Mouse (Mus musculus) retina, embryonic 14.5 days (tissue): ENCODE measurements around the gene Hsdl2.
A peak's percentile ranks its signal among the peaks of the same experiment; 100 is the strongest.

ENCODE experiments used
- DNase-seq: peaks from one replicate; pipeline ENCODE4 v3.0.0-alpha.2; 2015; ENCODE audit warnings: low spot score

The Hsdl2 gene

DNA sequence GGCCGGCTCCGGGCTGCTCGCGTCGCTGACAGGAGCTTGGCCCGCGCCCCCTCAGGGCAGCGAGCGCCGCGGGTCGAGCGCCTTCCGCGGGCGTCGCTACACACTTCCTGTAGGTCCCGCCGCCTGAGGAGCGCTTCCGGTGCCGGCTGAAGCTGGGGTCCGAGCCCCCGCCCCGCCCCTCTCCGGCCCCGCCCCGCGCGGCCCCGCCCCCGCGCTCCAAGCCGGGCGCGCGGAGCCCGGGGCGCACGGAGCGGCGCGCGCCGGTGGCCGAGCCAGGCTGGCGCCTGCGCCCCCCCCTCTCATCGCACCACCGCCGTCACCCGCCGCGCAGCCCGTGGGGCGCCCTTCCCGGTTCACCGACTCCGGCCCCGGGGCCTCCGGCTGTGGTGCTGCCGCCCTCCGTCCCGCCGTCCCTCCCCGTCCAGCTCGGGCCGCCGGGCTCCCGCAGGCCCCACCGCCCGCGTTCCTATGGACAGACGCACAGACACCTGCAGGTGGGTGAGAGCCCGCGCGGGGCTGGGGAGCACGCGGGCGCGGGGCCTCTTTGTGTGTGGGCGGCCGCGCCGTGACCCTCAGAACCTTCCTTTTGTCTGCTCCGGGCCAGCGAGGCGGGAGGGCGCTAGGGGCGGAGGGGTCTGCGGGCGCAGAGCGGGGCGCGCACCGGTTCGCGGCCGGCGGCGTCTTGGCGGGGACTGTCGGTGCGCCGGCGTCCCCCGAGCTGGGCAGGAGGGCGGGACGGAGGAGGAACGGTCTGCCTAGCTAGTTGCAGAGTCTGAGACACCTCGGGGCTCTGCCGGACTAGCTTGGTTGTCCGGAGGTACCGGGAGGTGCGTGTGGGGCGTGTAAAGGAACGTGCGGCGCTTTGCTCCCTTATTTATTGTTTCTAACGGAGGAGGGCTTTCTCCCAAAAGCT, 44.9 kb downstream of the Hsdl2 start, which contains the start of gene E130308A19Rik:
Gene E130308A19Rik, plus strand, starts transcription at position 214 of the 913 bp plus-strand sequence.
- DNase-seq, result peak; percentile 87

DNA sequence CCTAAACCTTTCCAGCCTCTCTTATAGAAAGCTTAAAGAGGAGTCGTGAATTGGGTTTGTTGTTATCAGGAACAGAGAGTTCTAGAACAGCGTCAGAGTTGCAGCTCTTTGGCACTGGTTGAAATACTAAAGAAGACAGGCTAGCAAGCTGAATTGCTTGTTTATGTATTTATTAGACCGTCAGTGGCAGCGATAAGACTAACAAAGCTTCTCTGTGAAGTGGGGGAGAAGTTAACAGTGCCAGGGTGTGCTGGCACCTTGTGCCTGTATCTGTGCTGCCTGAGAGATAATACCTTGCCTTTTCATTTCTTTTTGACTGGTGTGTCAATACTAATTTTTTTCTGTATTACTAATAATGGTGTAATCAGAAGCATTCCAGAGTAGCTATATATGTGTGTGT, 46.9 kb downstream of the Hsdl2 start:
- DNase-seq, result no peak

DNA sequence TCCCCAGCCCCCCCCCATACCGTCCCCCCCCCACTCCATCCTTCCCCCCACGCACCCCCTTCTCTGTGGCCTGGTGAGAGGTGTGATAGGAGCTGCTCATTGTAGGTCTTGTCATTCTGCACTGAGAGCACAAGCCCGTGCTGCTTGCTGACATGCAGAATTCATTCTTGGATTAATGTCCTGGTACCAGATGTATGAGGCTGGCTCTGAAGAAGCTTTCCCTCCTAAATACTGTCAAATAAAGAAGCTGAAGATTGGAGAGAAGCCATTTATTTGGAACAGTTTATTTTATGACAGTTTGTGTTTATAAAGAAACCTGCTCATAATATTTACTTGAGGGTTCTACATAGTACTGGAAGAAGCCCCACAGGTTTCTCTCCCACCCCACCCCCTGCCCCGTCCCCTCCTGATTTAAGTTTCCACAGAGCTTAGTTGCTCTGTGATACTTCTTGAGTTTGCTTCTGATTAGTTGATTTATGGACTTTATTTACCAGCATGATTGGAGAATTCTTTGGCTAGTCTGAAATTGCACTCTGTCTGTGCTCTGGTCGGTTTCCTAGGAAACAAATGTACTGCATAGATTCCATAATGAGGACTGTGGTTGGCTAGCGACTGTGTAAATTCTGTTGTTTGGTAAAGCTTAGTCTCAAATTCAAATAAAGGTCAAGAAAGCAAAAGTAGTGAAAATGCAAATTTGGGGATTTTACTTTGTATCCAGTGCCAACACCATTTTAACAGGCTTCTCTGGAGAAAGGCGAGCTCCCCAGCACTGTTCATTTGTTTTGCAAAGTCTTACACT, 47.9 kb downstream of the Hsdl2 start:
- DNase-seq, result no peak

DNA sequence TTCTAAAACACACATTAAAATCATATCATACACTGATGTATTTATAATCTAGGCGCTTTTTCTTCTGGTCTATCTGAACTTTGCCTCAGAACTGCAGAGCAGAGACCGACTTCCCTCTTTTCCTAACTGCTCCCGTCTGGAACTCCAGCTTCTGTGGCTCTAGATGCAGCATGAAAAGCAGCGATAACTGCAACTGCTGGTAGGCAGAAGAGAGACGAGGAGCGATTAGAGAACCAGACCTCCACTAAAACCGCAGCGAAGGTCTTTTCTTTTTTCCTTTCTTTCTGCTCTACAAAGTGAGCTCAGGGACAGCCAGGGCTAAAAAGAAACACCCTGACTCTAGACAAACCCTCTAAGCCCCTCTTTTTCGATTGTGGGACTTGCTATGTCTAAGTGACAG, 48.8 kb downstream of the Hsdl2 start:
- no peak for DNase-seq

DNA sequence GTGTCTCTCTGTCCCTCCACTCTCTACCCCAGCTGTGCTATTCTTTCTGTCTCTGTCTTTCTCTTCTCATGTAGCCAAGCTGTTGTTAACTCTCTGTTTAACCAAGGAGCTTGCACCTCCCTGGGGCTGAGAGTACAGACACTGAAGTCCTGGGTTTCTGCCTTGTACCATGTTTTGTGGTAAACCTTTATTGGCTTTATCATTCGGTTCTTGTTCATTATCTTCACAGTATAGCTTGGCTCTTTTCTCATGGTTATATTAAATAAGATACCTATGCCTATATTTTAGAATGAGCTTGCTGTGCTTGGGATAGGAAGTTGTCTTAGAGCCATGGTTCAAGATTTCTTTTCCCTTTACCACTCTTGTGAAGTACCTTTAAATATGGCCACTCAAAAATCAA, 53.2 kb downstream of the Hsdl2 start:
- DNase-seq, result no peak

DNA sequence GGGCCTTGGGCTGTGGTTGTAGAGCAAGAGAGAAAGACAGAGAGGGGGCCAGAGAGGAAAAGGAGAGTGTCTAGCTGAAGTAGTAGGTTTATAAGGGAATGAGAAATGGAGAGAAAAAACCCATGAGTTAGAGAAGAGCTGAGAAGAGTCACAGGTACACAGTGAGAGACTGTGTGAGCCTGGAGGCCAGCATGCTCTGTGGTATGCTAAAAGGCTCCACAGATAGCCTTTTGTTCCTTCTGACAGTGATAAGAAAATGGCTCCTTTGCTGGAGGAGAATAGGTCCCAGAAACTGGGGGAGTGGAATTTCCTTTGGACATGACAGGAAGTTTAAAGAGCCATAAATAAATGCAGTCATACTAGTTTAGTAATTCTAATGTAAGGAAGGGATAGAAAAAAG, 57.8 kb downstream of the Hsdl2 start:
- DNase-seq, result no peak

DNA sequence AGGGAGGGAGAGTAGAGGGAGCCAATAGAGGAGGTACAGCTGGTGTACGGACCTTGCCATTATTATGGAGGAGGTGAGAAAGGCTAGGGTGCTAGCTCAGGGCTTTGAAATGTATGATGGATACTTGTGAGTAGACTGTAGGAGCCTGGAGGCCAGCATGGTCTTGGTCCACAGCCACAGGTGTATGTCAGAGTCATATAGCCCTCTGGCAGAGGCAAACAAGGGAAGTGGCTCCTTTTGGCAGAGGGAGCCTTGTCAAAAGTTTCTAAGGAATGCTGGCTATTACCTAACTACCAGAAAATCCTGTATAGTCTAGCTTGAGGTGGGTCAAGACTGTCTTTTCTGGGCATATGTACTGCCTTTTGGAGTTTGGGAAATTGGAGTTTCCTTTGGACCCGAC, 59.4 kb downstream of the Hsdl2 start:
- no peak for DNase-seq

DNA sequence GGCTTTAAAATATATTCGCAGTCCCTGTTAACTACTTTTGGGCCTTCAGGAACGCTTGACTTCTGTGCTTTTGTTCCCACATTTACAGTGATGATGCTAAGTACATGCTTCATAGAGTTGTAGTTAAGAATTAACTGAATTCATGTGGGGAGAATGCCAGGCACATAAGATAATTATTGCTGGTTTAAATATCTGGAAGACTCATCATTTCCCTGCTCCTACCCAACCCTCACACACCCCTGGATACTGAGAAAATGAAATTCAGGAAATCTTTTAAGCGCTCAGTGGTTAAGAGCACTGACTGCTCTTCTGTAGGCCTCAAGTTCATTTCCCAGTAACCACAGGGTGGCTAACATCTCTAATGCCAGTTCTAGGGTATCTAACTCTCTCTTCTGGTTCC, 60.7 kb downstream of the Hsdl2 start:
- DNase-seq, result no peak

DNA sequence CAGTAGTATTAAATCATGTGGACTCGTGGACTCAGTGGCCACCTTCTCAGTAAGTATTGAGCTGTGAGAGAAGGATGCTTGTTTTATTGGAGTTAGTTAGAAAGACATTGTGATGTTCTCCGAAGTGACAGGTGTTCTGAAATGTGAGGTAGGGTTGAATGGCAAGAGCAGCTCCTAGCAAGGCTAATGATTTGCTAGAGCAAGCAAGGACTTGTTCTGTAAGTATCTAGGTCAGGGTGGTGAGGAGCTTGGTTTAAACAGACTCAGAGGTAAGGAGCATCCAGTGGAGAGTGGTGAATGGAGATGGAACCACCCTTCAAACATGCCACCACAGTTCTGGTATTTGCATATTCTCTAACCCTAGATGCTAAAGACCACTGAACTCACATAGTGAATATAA, 61.3 kb downstream of the Hsdl2 start:
- no peak for DNase-seq

DNA sequence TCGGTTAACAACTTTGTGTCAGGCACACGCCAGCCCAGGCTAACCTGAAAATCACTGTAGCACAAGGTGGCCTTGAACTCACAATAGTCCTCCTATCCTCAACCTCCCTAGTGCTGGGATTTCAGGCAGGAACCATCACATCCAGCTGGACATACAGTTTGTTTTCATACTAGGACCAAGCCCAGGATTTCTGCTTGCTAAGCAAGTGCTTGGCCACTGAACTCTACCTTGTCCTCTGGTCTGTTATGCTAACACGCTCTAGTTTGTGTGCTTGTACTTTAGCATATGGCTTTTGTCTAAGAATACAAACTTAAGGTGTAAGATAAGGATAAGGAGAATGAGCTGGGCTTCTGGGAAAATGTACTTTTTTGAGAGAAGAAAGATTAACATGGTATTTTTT, 63.1 kb downstream of the Hsdl2 start:
- DNase-seq, result no peak

DNA sequence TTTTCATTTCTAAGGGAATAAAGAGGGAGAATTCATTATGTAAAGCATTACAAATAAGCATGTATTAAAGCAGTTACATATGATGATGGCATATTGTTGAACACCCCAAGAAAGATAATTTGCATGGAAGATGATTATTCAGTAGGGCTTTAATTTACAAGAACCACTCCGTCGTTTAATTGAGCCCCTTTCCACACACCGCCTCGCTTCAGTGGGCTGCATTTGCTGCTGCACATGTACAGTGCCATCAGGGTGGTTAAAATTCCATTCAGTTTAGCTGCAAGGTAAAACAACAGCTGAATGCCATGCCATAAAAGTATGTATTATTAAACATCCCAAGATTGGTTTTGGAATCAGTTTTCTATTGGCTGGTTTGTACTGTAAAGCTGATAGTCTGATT, 63.6 kb downstream of the Hsdl2 start:
- no peak for DNase-seq

DNA sequence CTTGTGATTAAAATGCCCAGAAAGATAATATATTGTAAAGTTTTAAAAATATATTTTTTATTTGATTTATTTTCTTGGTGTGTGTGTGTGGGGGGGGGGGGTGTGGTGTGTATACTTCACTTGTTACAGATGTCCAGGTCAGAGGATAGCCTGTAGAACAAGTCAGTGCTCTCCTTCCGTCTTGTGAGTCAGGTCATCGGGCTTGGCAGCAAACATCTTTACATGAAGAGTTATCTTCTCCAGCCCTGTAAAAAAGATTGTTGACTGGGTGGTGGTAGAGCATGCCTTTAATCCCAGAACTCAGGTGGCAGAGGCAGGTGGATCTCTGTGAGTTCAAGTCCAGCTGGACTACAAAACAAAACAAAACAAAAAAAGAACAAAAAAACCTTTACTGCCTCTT, 64.2 kb downstream of the Hsdl2 start:
- DNase-seq, result no peak

DNA sequence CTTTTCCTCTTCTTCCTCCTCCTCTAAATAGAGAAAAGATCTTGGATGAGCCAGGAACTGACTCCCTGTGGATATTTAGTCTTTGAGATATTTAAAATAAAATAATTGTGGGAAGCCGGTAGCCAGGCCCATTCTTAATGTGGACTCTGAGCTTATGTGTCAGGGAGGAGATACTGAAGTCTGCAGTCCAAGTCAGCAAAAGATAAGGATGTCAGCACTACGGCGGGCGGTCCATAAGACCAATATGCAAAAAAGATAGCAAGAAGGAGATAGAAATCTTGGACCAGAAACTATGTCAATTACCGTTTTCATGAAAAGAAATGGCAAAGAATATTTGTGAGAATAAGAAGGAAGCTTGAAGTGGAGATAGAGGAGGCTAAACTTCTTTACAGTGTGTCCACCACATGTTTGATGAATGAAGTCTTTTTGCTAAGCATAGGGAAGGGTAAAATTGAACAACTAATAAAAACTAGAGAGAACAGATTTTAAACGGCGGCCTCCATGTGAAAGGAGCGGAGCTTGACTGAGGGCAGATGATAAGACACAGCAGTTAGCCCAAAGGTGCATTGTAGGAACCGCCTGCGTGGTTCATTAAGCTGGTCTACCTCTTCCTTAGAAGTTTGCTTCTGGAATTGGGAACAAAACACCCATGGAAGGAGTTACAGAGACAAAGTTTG, 64.8 kb downstream of the Hsdl2 start:
- no peak for DNase-seq

DNA sequence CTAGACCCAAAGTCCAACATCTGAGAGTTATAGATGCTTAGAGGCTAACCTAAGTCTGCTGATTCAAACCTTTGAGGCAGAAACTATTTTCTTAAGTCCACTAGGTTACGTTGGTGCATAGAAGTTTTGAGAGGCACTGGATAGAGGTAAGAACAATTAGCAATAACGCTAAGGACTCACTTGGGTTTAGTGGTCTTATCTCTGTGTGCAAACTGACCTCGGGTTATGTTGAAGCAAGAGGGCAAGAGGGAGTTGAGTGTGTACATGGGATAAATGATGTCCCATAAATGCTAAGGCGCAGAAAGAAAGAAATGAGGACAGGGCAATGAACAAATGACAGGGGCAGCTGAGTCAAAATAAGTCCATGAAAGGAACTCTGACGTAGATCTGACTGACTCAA, 67.8 kb downstream of the Hsdl2 start:
- DNase-seq, result no peak

DNA sequence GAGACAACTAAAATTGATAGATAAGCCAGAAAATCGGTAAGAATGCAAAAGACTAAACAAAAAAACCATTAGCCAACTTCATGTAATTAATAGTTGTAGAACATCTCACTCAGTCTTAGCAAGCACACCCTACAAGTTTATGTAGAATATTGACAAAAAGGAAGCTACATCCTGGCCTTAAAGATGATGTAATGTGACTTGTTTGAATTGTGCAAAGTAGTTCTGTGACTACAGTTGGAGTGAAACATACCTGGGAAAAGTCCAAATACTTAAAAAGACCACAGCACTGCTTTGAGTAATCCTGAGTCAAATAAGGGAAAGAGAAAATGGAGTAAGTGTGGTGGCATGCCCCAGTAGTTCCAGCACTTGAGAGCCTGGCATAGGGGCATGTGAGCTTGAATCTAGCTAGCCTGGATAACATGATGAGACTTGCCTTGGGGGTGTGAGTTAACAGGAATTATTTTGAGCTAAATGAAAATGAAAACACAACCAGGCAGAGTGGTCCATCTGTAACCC, 70.9 kb downstream of the Hsdl2 start:
- no peak for DNase-seq

DNA sequence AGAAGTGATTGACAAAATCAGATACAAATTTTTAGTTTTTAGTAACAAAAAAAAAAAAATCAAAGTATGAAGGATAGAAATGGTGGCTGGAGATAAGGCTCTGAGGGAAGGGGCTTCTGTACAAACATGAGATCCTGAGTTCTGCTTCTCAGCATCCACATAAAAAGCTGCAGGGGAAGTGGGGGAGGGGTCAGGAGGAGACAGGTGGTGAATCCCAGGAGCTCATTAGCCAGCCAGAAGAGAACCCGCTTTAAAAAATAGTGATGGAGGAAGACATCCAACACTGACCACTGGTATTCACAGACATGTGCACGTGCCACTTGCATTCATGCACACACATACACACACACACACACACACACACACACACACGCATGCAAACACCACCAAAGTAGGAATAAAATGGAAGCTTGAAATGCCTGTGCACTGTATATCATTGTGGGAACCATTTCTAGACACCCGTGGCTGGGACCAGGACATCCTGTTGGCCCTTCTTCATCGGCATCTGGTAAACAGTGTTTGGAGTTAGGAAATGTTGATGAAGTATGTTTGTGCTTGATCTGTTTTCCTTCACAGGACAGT, 74.8 kb downstream of the Hsdl2 start:
- DNase-seq, result no peak

DNA sequence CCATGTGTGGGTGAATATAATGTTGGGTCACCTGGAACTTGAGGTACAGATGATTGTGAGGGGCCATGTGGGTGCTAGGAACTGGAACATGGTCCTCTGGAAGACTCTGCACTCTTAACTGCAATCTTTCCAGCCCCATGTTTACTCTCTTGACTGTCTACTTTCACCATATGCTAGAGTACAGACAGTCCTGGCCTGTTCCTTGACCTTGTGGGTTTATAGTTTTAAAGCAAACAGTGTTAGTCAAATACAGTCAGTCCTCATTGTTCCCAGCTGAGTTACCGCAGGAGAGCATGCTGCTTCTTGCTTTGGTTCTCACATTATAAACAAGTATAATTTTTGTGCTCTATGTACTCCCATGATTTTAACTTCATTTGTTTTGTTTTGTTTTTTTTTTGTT, 80.8 kb downstream of the Hsdl2 start:
- no peak for DNase-seq

DNA sequence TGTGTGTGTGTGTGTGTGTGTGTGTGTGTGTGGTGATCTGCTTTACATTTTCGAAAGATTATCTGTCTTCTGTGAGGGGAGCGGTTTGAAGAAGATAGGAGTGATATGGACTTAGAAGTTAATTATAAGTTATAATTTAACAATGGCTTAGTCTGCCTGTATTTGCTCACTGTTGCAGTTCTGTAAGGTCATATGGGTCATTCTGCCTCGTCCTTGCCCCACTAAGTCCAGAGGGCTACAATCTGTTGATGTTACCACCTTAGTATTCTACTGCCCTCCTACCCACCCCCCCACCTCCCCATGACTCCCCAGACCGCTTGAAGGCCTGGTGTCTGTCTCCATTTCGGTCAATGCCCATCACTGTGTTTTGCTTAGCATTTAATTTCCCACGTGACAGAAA, 82.1 kb downstream of the Hsdl2 start:
- DNase-seq, result no peak

DNA sequence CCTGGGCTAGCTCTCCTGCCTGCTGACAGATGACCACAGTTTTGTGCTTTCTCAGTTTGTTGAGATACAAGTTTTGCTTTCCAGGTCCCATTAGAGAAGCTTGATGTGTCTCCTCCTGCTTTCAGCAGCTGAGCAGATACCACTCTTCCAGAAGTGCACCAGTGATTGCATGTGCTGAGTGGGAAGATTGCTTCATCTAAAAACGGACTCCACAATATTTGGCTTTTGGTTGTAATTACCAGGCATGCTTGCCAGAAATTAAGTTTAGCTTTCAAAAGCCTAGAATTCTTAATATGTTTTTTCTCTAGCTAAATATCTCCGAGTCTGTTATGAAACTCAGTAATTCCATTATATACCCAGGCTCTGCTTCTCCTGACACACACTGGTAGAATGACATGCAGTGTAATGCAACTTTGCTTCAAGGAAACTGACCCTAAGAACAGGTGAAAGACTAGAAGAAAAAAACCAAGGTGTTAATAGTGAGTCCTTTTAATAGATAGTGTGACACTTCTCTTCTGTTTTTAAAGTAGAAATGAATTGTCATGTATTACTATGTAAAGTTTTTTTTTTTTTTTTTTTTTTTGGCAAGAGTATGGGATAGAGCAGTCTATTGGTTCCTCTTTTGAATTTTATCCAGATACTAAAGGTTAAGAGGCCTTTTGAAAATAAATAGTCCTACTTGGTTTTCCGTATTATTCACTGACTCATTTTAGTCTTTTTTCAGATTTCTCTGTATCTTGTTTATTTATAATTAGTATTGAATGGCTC, 85.4 kb downstream of the Hsdl2 start:
- no peak for DNase-seq

DNA sequence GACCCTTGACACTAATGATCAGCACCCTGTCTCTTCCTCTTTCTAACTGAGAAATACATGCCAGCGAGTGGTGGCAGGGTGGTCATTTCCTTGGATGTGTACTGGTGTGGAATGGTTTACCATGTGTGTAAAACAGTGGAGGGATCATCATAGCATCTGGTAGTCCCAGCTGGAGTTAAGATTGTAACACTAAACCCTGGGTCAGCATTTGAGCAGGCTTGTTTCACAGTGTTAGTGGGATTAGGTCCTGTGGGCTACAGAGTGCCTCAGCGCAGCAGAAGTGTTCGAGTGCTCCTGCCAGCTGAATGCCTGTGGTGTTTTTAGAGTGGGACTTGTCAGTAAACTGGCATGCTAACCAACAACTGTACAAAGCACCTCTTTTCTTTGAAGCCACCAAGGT, 86.7 kb downstream of the Hsdl2 start:
- DNase-seq, result no peak
